Mouse (Mus musculus) regulatory T cell (primary cell): ENCODE data around the gene Narf.

Source experiments
- in situ Hi-C: fragments of 300-600 bp; cut with MboI, MseI; formaldehyde crosslinking; loops from one replicate; pipeline ENCODE4 v1.15.1; 2025; ENCODE audit warnings: high pct_unique_total_duplicates

The Narf gene

GRCm38 (mm10) chr11:121236564-121237344 lies at the start of gene Narf:
TSS of gene Narf (plus strand) at chr11:121237253.
- in situ Hi-C loops, result no loop called here

- in situ Hi-C loops, result no loop called here
These were observed 47.4 kb upstream of the Narf start for GRCm38 (mm10) chr11:121189681-121190080.

- in situ Hi-C loops, result no loop called here
These were observed 44.3 kb upstream of the Narf start for GRCm38 (mm10) chr11:121192742-121193141.

GRCm38 (mm10) chr11:121193415-121193814 lies 43.6 kb upstream of the Narf start:
- in situ Hi-C loops, result no loop called here

- in situ Hi-C loops, result no loop called here
These were observed 38.4 kb upstream of the Narf start for GRCm38 (mm10) chr11:121198622-121199021.

- in situ Hi-C loops, result no loop called here
These were observed 37.2 kb upstream of the Narf start for GRCm38 (mm10) chr11:121199851-121200250.

GRCm38 (mm10) chr11:121200781-121201180 lies 36.3 kb upstream of the Narf start:
- in situ Hi-C loops, result no loop called here

GRCm38 (mm10) chr11:121201436-121202198 lies 35.4 kb upstream of the Narf start:
- in situ Hi-C loops, result no loop called here

- in situ Hi-C loops, result no loop called here
These were observed 33.2 kb upstream of the Narf start for GRCm38 (mm10) chr11:121203859-121204160.

- in situ Hi-C loops, result no loop called here
These were observed 32.7 kb upstream of the Narf start, which contains the start of the genes Hexdc and Ogfod3 for GRCm38 (mm10) chr11:121204161-121205006. TSS of gene Hexdc (plus strand) at chr11:121204433. TSS of gene Ogfod3 (minus strand) at chr11:121204711.

GRCm38 (mm10) chr11:121216831-121217230 lies 20.2 kb upstream of the Narf start:
- in situ Hi-C loops, result no loop called here

GRCm38 (mm10) chr11:121219776-121220175 lies 17.3 kb upstream of the Narf start:
- in situ Hi-C loops, result no loop called here

GRCm38 (mm10) chr11:121220771-121221170 lies 16.3 kb upstream of the Narf start:
- in situ Hi-C loops, result no loop called here

- in situ Hi-C loops, result no loop called here
These were observed 15.6 kb upstream of the Narf start for GRCm38 (mm10) chr11:121221321-121222010.

GRCm38 (mm10) chr11:121228129-121229017 lies 8.7 kb upstream of the Narf start:
- in situ Hi-C loops, result no loop called here

- in situ Hi-C loops, result no loop called here
These were observed 8.0 kb upstream of the Narf start, which contains the start of gene Cybc1 for GRCm38 (mm10) chr11:121229018-121229439. TSS of gene Cybc1 (minus strand) at chr11:121229322.

- in situ Hi-C loops, result no loop called here
These were observed 5.9 kb upstream of the Narf start for GRCm38 (mm10) chr11:121231191-121231590.

- in situ Hi-C loops, result no loop called here
These were observed 5.3 kb upstream of the Narf start for GRCm38 (mm10) chr11:121231628-121232291.

GRCm38 (mm10) chr11:121232706-121233105 lies 4.3 kb upstream of the Narf start:
- in situ Hi-C loops, result no loop called here
